ENCODE assay signal across 8 mouse cellular contexts in genomic region chr3:107037536-107038155, GRCm38 (mm10). TPM values are rescaled to one million over a fixed set of nuclear protein-coding genes. Genes with fewer than 3 reads are reported as not detected.
A peak's percentile ranks its signal among the peaks of the same experiment; 100 is the strongest.
DNase-seq lines count a peak whose midpoint lies in the region; ATAC-seq lines count a peak whose summit lies in the region.

No protein-coding gene starts in this region.

- no peaks in the 10 kb centered on the region for H3K27me3 ChIP-seq in midbrain, embryonic 16.5 days (ENCODE audit: control insufficient read depth, insufficient read depth, low read depth, low read length)

- H3K4me1 ChIP-seq in midbrain, embryonic 16.5 days (ENCODE audit: control insufficient read depth, insufficient read depth, low read length), result peaks cover 41% of the 10 kb centered on the region

- 67% methylated on average over 16 of the region's 16 CpGs for WGBS in midbrain, embryonic 16.5 days

- H3K36me3 ChIP-seq in midbrain, embryonic 16.5 days (ENCODE audit: control insufficient read depth, insufficient read depth, low read length), result no peaks in the 10 kb centered on the region

- no peaks in the 10 kb centered on the region for H3K9me3 ChIP-seq in midbrain, embryonic 16.5 days (replicated peaks; ENCODE audit: control insufficient read depth, low read length, poor library complexity, severe bottlenecking)

- H3K4me2 ChIP-seq in midbrain, embryonic 16.5 days (ENCODE audit: low read length), result peak overlapping the region; percentile 78

- no peak for ATAC-seq in midbrain, embryonic 16.5 days

- DNase-seq in cerebellum, postnatal 14 days, result peak; percentile 11 to 21
- no peak for DNase-seq in cerebellum, adult 8-10 months
- DNase-seq in right cerebral cortex, postnatal 14 days, result peak; percentile 15
- DNase-seq in right cerebral cortex, adult 18-20 months, result no peak
- DNase-seq in layer of hippocampus, postnatal 14 days (ENCODE audit: low spot score in 2 of 2), result peak; percentile 5 to 12
- no peak for DNase-seq in ovary, adult 18-20 months (ENCODE audit: low spot score)
- no peak for DNase-seq in gastrocnemius, postnatal 4 days (ENCODE audit: low spot score in 2 of 2)

- peak overlapping the region; percentile 84 for H3K4me3 ChIP-seq in midbrain, embryonic 16.5 days (ENCODE audit: low read depth, low read length)

- H3K9ac ChIP-seq in midbrain, embryonic 16.5 days (ENCODE audit: low read depth, low read length), result peak overlapping the region; percentile 93

- H3K27ac ChIP-seq in midbrain, embryonic 16.5 days (ENCODE audit: low read length), result no peak overlapping the region

RNA-seq across cellular contexts. Expression of gene Kcna3, which starts 1.7 kb away (rescaled TPM):
- total RNA-seq in layer of hippocampus, postnatal 14 days (2021), result 10 to 100 TPM; 13.8 to 17.1 TPM
- polyA plus RNA-seq in midbrain, embryonic 16.5 days (2015; fragmentation: Nextera tagmentation; extraction: Ambion mirVana), result 16.0 and 17.8 TPM in 2 replicates
- under 1 TPM; 0.54 to 0.98 TPM for total RNA-seq in gastrocnemius, postnatal 4 days (2021)

Comparison
In these comparisons a context has a peak if more than half of its experiments do, and no peak if none do; other contexts are left out.
1. DNase-seq: peak in cerebellum, postnatal 14 days (2 of 2), right cerebral cortex, postnatal 14 days (single experiment) and layer of hippocampus, postnatal 14 days (2 of 2); none in cerebellum, adult 8-10 months (single experiment), right cerebral cortex, adult 18-20 months (single experiment), ovary, adult 18-20 months (single experiment) and gastrocnemius, postnatal 4 days (0 of 2).
2. RNA of gene Kcna3, which starts 1.7 kb away (total RNA-seq): 13.8 to 17.1 TPM in layer of hippocampus, postnatal 14 days; 0.54 to 0.98 TPM in gastrocnemius, postnatal 4 days; every median in the first group is over 4 times any median in the second.